Mouse (Mus musculus): ENCODE results near the gene Plekhm3. TPM values are rescaled to one million over a fixed set of nuclear protein-coding genes. Genes with fewer than 3 reads are reported as not detected.

Plekhm3 gene
- polyA plus RNA-seq, 1 experiment from 2014 or later: 11.1 TPM

GRCm38 (mm10) chr1:64840930-64841329, 115.7 kb downstream of the Plekhm3 start:
- H3K9ac ChIP-seq: no peak overlapping the region
- ATAC-seq (ENCODE audit: low FRiP score): no peak
- H3K27me3 ChIP-seq: no peaks in the 10 kb centered on the region
- WGBS: 57% methylated on average over 1 of the region's 1 CpGs
- H3K4me3 ChIP-seq: no peak overlapping the region
- no peaks in the 10 kb centered on the region for H3K36me3 ChIP-seq
- no peaks in the 10 kb centered on the region for H3K9me3 ChIP-seq
- no peak overlapping the region for H3K4me2 ChIP-seq
- H3K27ac ChIP-seq: no peak overlapping the region
- no peaks in the 10 kb centered on the region for H3K4me1 ChIP-seq (replicated peaks)

GRCm38 (mm10) chr1:64836584-64836983, 120.0 kb downstream of the Plekhm3 start:
- Histone ChIP-seq H3K9ac (no peak overlapping the region), H3K4me1 (replicated peaks) (no peaks in the 10 kb centered on the region), H3K27me3 (no peaks in the 10 kb centered on the region), H3K9me3 (no peaks in the 10 kb centered on the region), H3K4me2 (no peak overlapping the region), H3K27ac (no peak overlapping the region), H3K36me3 (no peaks in the 10 kb centered on the region), H3K4me3 (no peak overlapping the region)
- WGBS: 94% methylated on average over 5 of the region's 5 CpGs
- no peak for ATAC-seq (ENCODE audit: low FRiP score)

- Histone ChIP-seq H3K36me3 (no peaks in the 10 kb centered on the region), H3K27me3 (no peaks in the 10 kb centered on the region), H3K9ac (no peak overlapping the region), H3K4me3 (no peak overlapping the region), H3K9me3 (no peaks in the 10 kb centered on the region), H3K27ac (no peak overlapping the region), H3K4me2 (no peak overlapping the region), H3K4me1 (replicated peaks) (no peaks in the 10 kb centered on the region)
- no peak for ATAC-seq (ENCODE audit: low FRiP score)
- 74% methylated on average over 3 of the region's 3 CpGs for WGBS
Measured at GRCm38 (mm10) chr1:64836114-64836513, 120.5 kb downstream of the Plekhm3 start.

- H3K9me3 ChIP-seq: no peaks in the 10 kb centered on the region
- no peak overlapping the region for H3K4me2 ChIP-seq
- ATAC-seq (ENCODE audit: low FRiP score): no peak
- H3K9ac ChIP-seq: no peak overlapping the region
- 75% methylated on average over 2 of the region's 2 CpGs for WGBS
- no peaks in the 10 kb centered on the region for H3K27me3 ChIP-seq
- H3K4me1 ChIP-seq (replicated peaks): no peaks in the 10 kb centered on the region
- H3K27ac ChIP-seq: no peak overlapping the region
- no peaks in the 10 kb centered on the region for H3K36me3 ChIP-seq
- no peak overlapping the region for H3K4me3 ChIP-seq
Measured at GRCm38 (mm10) chr1:64831552-64831951, 125.1 kb downstream of the Plekhm3 start.

- H3K9me3 ChIP-seq: no peaks in the 10 kb centered on the region
- no peak for ATAC-seq (ENCODE audit: low FRiP score)
- 93% methylated on average over 5 of the region's 5 CpGs for WGBS
- no peaks in the 10 kb centered on the region for H3K4me1 ChIP-seq (replicated peaks)
- H3K9ac ChIP-seq: no peak overlapping the region
- H3K4me3 ChIP-seq: no peak overlapping the region
- no peaks in the 10 kb centered on the region for H3K36me3 ChIP-seq
- no peaks in the 10 kb centered on the region for H3K27me3 ChIP-seq
- H3K4me2 ChIP-seq: no peak overlapping the region
- no peak overlapping the region for H3K27ac ChIP-seq
Measured at GRCm38 (mm10) chr1:64827434-64827833, 129.2 kb downstream of the Plekhm3 start.

- Histone ChIP-seq H3K27ac (no peak overlapping the region), H3K9me3 (no peaks in the 10 kb centered on the region), H3K27me3 (no peaks in the 10 kb centered on the region), H3K9ac (no peak overlapping the region), H3K4me2 (no peak overlapping the region), H3K4me1 (replicated peaks) (no peaks in the 10 kb centered on the region), H3K36me3 (no peaks in the 10 kb centered on the region), H3K4me3 (no peak overlapping the region)
- WGBS: 86% methylated on average over 6 of the region's 6 CpGs
- no peak for ATAC-seq (ENCODE audit: low FRiP score)
Measured at GRCm38 (mm10) chr1:64826348-64827103, 130.1 kb downstream of the Plekhm3 start.

- peaks cover 3% of the 10 kb centered on the region; the same call in 1 of the 2 replicates for H3K36me3 ChIP-seq
- no peak for ATAC-seq (ENCODE audit: low FRiP score)
- no peaks in the 10 kb centered on the region for H3K4me1 ChIP-seq (replicated peaks)
- H3K9me3 ChIP-seq: no peaks in the 10 kb centered on the region
- H3K27ac ChIP-seq: no peak overlapping the region
- H3K4me2 ChIP-seq: no peak overlapping the region
- 73% methylated on average over 6 of the region's 6 CpGs for WGBS
- H3K27me3 ChIP-seq: no peaks in the 10 kb centered on the region
- H3K9ac ChIP-seq: no peak overlapping the region
- no peak overlapping the region for H3K4me3 ChIP-seq
Measured at GRCm38 (mm10) chr1:64823564-64823963, 133.1 kb downstream of the Plekhm3 start.

GRCm38 (mm10) chr1:64817709-64818108, 138.9 kb downstream of the Plekhm3 start:
- 89% methylated on average over 5 of the region's 5 CpGs for WGBS
- no peak for ATAC-seq (ENCODE audit: low FRiP score)
- no peaks in the 10 kb centered on the region for H3K27me3 ChIP-seq
- no peak overlapping the region for H3K4me3 ChIP-seq
- no peak overlapping the region for H3K4me2 ChIP-seq
- peaks cover 4% of the 10 kb centered on the region; the same call in 1 of the 2 replicates for H3K36me3 ChIP-seq
- no peak overlapping the region for H3K9ac ChIP-seq
- no peaks in the 10 kb centered on the region for H3K9me3 ChIP-seq
- no peaks in the 10 kb centered on the region for H3K4me1 ChIP-seq (replicated peaks)
- no peak overlapping the region for H3K27ac ChIP-seq

- ATAC-seq (ENCODE audit: low FRiP score): no peak
- WGBS: 98% methylated on average over 2 of the region's 2 CpGs
- Histone ChIP-seq H3K4me1 (replicated peaks) (no peaks in the 10 kb centered on the region), H3K36me3 (no peaks in the 10 kb centered on the region), H3K4me2 (no peak overlapping the region), H3K4me3 (no peak overlapping the region), H3K9me3 (no peaks in the 10 kb centered on the region), H3K27ac (no peak overlapping the region), H3K27me3 (no peaks in the 10 kb centered on the region), H3K9ac (no peak overlapping the region)
Measured at GRCm38 (mm10) chr1:64813182-64813581, 143.4 kb downstream of the Plekhm3 start.

GRCm38 (mm10) chr1:64811956-64812355, 144.7 kb downstream of the Plekhm3 start:
- ATAC-seq (ENCODE audit: low FRiP score): no peak
- no peak overlapping the region for H3K27ac ChIP-seq
- H3K36me3 ChIP-seq: no peaks in the 10 kb centered on the region
- no peaks in the 10 kb centered on the region for H3K9me3 ChIP-seq
- no peaks in the 10 kb centered on the region for H3K27me3 ChIP-seq
- H3K4me3 ChIP-seq: no peak overlapping the region
- H3K9ac ChIP-seq: no peak overlapping the region
- 97% methylated on average over 1 of the region's 1 CpGs for WGBS
- no peaks in the 10 kb centered on the region for H3K4me1 ChIP-seq (replicated peaks)
- no peak overlapping the region for H3K4me2 ChIP-seq

- H3K4me2 ChIP-seq: no peak overlapping the region
- H3K36me3 ChIP-seq: no peaks in the 10 kb centered on the region
- peaks cover 4% of the 10 kb centered on the region for H3K4me1 ChIP-seq (replicated peaks)
- no peak overlapping the region for H3K4me3 ChIP-seq
- no peaks in the 10 kb centered on the region for H3K9me3 ChIP-seq
- no peak overlapping the region for H3K27ac ChIP-seq
- WGBS: 73% methylated on average over 2 of the region's 2 CpGs
- ATAC-seq (ENCODE audit: low FRiP score): no peak
- H3K27me3 ChIP-seq: no peaks in the 10 kb centered on the region
- H3K9ac ChIP-seq: no peak overlapping the region
Measured at GRCm38 (mm10) chr1:64809085-64809484, 147.5 kb downstream of the Plekhm3 start.

- WGBS: 67% methylated on average over 1 of the region's 1 CpGs
- no peak overlapping the region for H3K4me2 ChIP-seq
- H3K4me1 ChIP-seq (replicated peaks): peaks cover 4% of the 10 kb centered on the region
- H3K36me3 ChIP-seq: no peaks in the 10 kb centered on the region
- no peak for ATAC-seq (ENCODE audit: low FRiP score)
- no peak overlapping the region for H3K27ac ChIP-seq
- no peaks in the 10 kb centered on the region for H3K27me3 ChIP-seq
- H3K9me3 ChIP-seq: no peaks in the 10 kb centered on the region
- H3K9ac ChIP-seq: no peak overlapping the region
- H3K4me3 ChIP-seq: no peak overlapping the region
Measured at GRCm38 (mm10) chr1:64807766-64808165, 148.9 kb downstream of the Plekhm3 start.

- H3K4me3 ChIP-seq: no peak overlapping the region
- no peaks in the 10 kb centered on the region for H3K27me3 ChIP-seq
- WGBS: 30% methylated on average over 2 of the region's 2 CpGs
Measured at GRCm38 (mm10) chr1:64805217-64805616, 151.4 kb downstream of the Plekhm3 start.

More at GRCm38 (mm10) chr1:64805217-64805616, 151.4 kb downstream of the Plekhm3 start:
- H3K9ac ChIP-seq: no peak overlapping the region
- no peak overlapping the region for H3K4me2 ChIP-seq
- H3K36me3 ChIP-seq: no peaks in the 10 kb centered on the region
- no peak for ATAC-seq (ENCODE audit: low FRiP score)
- peaks cover 4% of the 10 kb centered on the region for H3K4me1 ChIP-seq (replicated peaks)
- no peak overlapping the region for H3K27ac ChIP-seq
- no peaks in the 10 kb centered on the region for H3K9me3 ChIP-seq
